Mouse (Mus musculus): ENCODE data around the gene Psmb9. TPM values are rescaled to one million over a fixed set of nuclear protein-coding genes. Genes with fewer than 3 reads are reported as not detected.
"Not testable (repeated sequence)": the region's sequence is repeated elsewhere in the genome, so short reads cannot be mapped to it uniquely, and the experiment has no call there.

The Psmb9 gene
- total RNA-seq (2021), result 1 to 10 TPM; 2.1 to 3.6 TPM
- long read RNA-seq, experiment 1, partial matches to known transcripts, result 0 of 2 reads
- long read RNA-seq, experiment 1, other reads (novel, unspliced or antisense), result 0 of 2 reads
- long read RNA-seq, experiment 2, partial matches to known transcripts, result 0 of 3 reads
- long read RNA-seq, experiment 2, other reads (novel, unspliced or antisense), result 1 of 3 reads

- Histone ChIP-seq H3K4me3 (peak within 1 kb of the TSS; percentile 67), H3K27ac (peak within 1 kb of the TSS; percentile 73)
- peak; percentile 95 to 96 for DNase-seq (ENCODE audit: low spot score in 2 of 2)
- no peak for TF ChIP-seq CTCF (conservative IDR thresholded peaks at IDR 0.05)
Measured at GRCm38 (mm10) chr17:34187261-34187916, at the start of gene Psmb9, which contains the start of gene Tap1. Gene Psmb9 (minus strand): TSS chr17:34187764. Gene Tap1 (plus strand): TSS chr17:34187553.

GRCm38 (mm10) chr17:34236691-34237090 is 49.1 kb upstream of the Psmb9 start:
- TF ChIP-seq CTCF (conservative IDR thresholded peaks at IDR 0.05), result no peak

GRCm38 (mm10) chr17:34234926-34235325 is 47.4 kb upstream of the Psmb9 start:
- H3K4me3 ChIP-seq, result no peak overlapping the region
- peak; percentile 60 to 75 for DNase-seq (ENCODE audit: low spot score in 2 of 2)
- TF ChIP-seq CTCF (conservative IDR thresholded peaks at IDR 0.05), result peak; percentile 93
- H3K27ac ChIP-seq, result no peak overlapping the region

More at GRCm38 (mm10) chr17:34236691-34237090, 49.1 kb upstream of the Psmb9 start:
- no peak overlapping the region for H3K27ac ChIP-seq
- no peak for DNase-seq (ENCODE audit: low spot score in 2 of 2)
- H3K4me3 ChIP-seq, result no peak overlapping the region

- H3K4me3 ChIP-seq; DNase-seq (ENCODE audit: low spot score in 2 of 2); H3K27ac ChIP-seq: not testable (repeated sequence)
Measured at GRCm38 (mm10) chr17:34232021-34232420, 44.5 kb upstream of the Psmb9 start.

GRCm38 (mm10) chr17:34230971-34231370 is 43.4 kb upstream of the Psmb9 start:
- H3K4me3 ChIP-seq; H3K27ac ChIP-seq; DNase-seq (ENCODE audit: low spot score in 2 of 2): not testable (repeated sequence)

- not testable (repeated sequence) for H3K4me3 ChIP-seq; DNase-seq (ENCODE audit: low spot score in 2 of 2); H3K27ac ChIP-seq
Measured at GRCm38 (mm10) chr17:34225911-34226310, 38.3 kb upstream of the Psmb9 start.

GRCm38 (mm10) chr17:34225426-34225825 is 37.9 kb upstream of the Psmb9 start:
- no peak overlapping the region for H3K27ac ChIP-seq
- DNase-seq (ENCODE audit: low spot score in 2 of 2), result no peak
- TF ChIP-seq CTCF (conservative IDR thresholded peaks at IDR 0.05), result no peak

GRCm38 (mm10) chr17:34224816-34225215 is 37.3 kb upstream of the Psmb9 start:
- TF ChIP-seq CTCF (conservative IDR thresholded peaks at IDR 0.05), result no peak
- no peak overlapping the region for H3K4me3 ChIP-seq
- no peak overlapping the region for H3K27ac ChIP-seq
- DNase-seq (ENCODE audit: low spot score in 2 of 2), result no peak

More at GRCm38 (mm10) chr17:34225426-34225825, 37.9 kb upstream of the Psmb9 start:
- H3K4me3 ChIP-seq, result no peak overlapping the region

GRCm38 (mm10) chr17:34220401-34220800 is 32.8 kb upstream of the Psmb9 start:
- not testable (repeated sequence) for DNase-seq (ENCODE audit: low spot score in 2 of 2); H3K4me3 ChIP-seq; H3K27ac ChIP-seq

- H3K4me3 ChIP-seq, H3K27ac ChIP-seq: not testable (repeated sequence)
- peak; percentile 47 to 59 for DNase-seq (ENCODE audit: low spot score in 2 of 2)
Measured at GRCm38 (mm10) chr17:34219801-34220200, 32.2 kb upstream of the Psmb9 start.

GRCm38 (mm10) chr17:34219096-34219495 is 31.5 kb upstream of the Psmb9 start:
- TF ChIP-seq CTCF (conservative IDR thresholded peaks at IDR 0.05), result peak; percentile 71
- DNase-seq (ENCODE audit: low spot score in 2 of 2); H3K4me3 ChIP-seq: not testable (repeated sequence)
- H3K27ac ChIP-seq, result peak overlapping the region; percentile 55; the same call in 1 of the 2 replicates

GRCm38 (mm10) chr17:34218675-34219074 is 31.1 kb upstream of the Psmb9 start:
- H3K27ac ChIP-seq, result peak overlapping the region; percentile 55; the same call in 1 of the 2 replicates
- no peak for DNase-seq (ENCODE audit: low spot score in 2 of 2)
- TF ChIP-seq CTCF (conservative IDR thresholded peaks at IDR 0.05), result no peak

GRCm38 (mm10) chr17:34217986-34218385 is 30.4 kb upstream of the Psmb9 start:
- H3K4me3 ChIP-seq, result no peak overlapping the region
- no peak for DNase-seq (ENCODE audit: low spot score in 2 of 2)
- no peak for TF ChIP-seq CTCF (conservative IDR thresholded peaks at IDR 0.05)
- H3K27ac ChIP-seq, result no peak overlapping the region

More at GRCm38 (mm10) chr17:34218675-34219074, 31.1 kb upstream of the Psmb9 start:
- H3K4me3 ChIP-seq, result no peak overlapping the region
